Mouse (Mus musculus) thymus, postnatal 0 days (tissue): ENCODE data around the gene Nras. TPM values are rescaled to one million over a fixed set of nuclear protein-coding genes. Genes with fewer than 3 reads are reported as not detected.

Experiments used
- DNase-seq: peaks from one replicate; pipeline ENCODE4 v3.0.0-alpha.2; 2015; ENCODE audit warnings: low spot score
- polyA plus RNA-seq: library from polyadenylated mRNA; unstranded; fragments of >200 nt; fragmentation: Nextera tagmentation; extraction: Ambion mirVana; gene quantifications from 2 replicates; pipeline ENCODE4 v1.2.1, GENCODE M21; 2015

Gene Nras
- polyA plus RNA-seq, 1 experiment from 2014 or later, result 80.7 TPM

DNA sequence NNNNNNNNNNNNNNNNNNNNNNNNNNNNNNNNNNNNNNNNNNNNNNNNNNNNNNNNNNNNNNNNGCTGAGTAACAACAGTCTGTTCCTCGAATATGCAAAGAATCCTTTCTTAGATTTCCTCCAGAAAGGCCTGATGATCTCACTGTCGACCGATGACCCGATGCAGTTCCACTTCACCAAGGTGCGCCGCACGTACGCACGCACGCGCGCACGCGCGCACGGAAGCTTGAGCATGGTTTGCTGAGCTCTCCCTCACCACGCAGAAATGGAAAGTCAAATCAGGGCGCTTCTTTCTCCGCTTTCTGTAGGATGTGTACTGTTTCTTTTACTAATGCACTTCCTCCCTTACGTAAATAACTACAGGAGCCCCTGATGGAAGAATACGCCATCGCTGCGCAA lies 40.6 kb downstream of the Nras start:
- DNase-seq, result no peak

- peak; percentile 36 for DNase-seq
Observed at GRCm38 (mm10) chr3:103099667-103100066, 41.6 kb downstream of the Nras start.

DNA sequence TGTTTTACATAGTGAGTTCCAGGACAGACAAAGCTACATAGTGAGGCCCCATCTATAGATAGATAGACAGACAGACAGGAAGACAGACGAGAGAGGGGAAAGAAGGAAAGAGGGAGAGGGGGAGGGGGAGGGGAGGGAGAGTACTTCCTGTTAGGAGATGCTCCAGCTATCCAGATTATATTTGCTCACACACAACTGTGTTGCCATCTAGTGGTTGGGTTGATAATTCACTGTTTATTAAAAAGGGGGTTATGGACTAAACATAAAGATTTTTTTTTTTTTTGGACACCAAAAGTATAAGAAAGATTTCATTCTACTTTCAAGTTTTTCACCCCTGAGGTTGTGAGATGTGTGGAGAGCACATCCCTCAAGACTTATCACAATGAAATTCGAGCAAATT lies 42.6 kb downstream of the Nras start:
- peak; percentile 52 for DNase-seq

DNA sequence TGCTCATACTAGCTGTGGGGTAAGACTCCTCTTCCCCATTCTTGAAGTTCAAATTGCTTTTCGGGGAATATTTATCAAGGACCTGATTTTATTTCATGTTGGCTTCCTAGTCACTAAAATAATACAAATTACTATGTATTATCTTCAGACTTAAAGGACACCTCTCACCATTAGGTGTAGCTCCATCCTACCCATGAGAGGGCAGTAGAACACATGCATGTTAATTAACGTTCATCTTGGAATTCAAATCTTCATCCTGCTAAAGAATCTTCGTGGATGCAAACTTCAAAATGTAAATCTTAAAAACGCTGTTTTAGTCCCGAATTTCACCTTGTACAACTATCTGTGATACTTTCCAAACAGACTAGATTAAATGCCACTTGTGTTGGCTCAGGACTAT lies 43.1 kb downstream of the Nras start:
- DNase-seq, result no peak

GRCm38 (mm10) chr3:103101909-103102308 lies 43.8 kb downstream of the Nras start:
- DNase-seq, result no peak

- peak; percentile 89 for DNase-seq
Observed at GRCm38 (mm10) chr3:103102454-103103390, 44.6 kb downstream of the Nras start, which contains the start of gene Dennd2c. Gene Dennd2c, plus strand, starts transcription at chr3:103102604.

DNA sequence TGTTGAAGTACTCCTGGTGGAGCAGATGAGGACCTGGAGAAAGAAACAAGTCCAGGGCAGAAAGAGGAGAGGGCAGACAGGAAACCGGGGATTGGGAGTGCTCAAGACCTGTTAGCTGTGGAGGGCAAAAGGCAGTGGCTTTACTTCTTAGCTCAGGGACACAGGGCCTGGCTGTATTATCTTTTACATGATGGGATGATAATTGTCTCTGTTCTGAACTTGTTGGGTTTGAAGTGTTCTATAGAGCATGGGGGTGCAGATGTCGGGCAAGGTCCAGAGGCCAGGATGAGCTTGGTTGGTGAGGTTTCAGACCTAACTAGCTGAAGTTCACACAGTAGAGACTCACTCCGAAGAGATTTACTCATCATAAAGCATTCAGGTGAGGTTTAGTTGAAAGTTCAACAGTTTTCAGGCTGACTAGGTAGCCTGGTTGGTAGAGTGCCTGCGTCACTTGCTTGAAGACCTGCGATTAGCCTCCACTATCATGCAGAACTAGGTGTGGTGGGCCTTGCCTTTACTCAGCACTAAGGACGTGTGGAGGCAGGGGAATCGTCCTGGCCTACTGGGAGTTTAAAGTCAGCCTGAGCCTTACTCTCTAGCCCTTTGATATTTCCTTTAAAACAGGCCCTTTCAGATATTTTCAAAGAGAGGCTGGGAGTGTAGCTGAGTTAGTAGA lies 49.6 kb downstream of the Nras start:
- DNase-seq, result no peak

GRCm38 (mm10) chr3:103112216-103112615 lies 54.1 kb downstream of the Nras start:
- DNase-seq, result no peak

Other genes with a start within 250 kb of the Nras start
- gene Sycp1, start 122.2 kb upstream of the Nras start, polyA plus RNA-seq, result not detected in 2 replicates
- gene Nr1h5, start 94.2 kb upstream of the Nras start, polyA plus RNA-seq, result not detected in 2 replicates
- 65.7 and 66.8 TPM in 2 replicates for gene Sike1, start 62.6 kb upstream of the Nras start, polyA plus RNA-seq
- 227 and 243 TPM in 2 replicates for gene Csde1, start 37.9 kb upstream of the Nras start, polyA plus RNA-seq
- gene Ampd1, start 15.7 kb downstream of the Nras start, polyA plus RNA-seq, result 20.8 and 22.8 TPM in 2 replicates
- 7.4 and 7.8 TPM in 2 replicates for gene Dennd2c, start 44.3 kb downstream of the Nras start, polyA plus RNA-seq
- 168 and 172 TPM in 2 replicates for gene Bcas2, start 113.4 kb downstream of the Nras start, polyA plus RNA-seq
- 12.1 and 19.0 TPM in 2 replicates for gene Trim33, start 221.0 kb downstream of the Nras start, polyA plus RNA-seq